Mouse (Mus musculus) C2C12 (cell line): ENCODE data around the gene Scn3b.

Experiments used
- CTCF ChIP-seq: IDR thresholded peaks from one replicate; pipeline ENCODE4 v1.5.1; 2011; ENCODE audit not compliant: control insufficient read depth, insufficient read depth, insufficient read length
- MAX ChIP-seq: IDR thresholded peaks from one replicate; pipeline ENCODE4 v1.6.1; 2011; ENCODE audit warnings: mild to moderate bottlenecking, control low read depth
- MYOD1 ChIP-seq: IDR thresholded peaks from one replicate; pipeline ENCODE4 v1.6.1; 2011; ENCODE audit warnings: low read depth; ENCODE audit not compliant: control insufficient read depth, insufficient read length
- MYOG ChIP-seq: IDR thresholded peaks from one replicate; pipeline ENCODE4 v1.6.1; 2011; ENCODE audit not compliant: control insufficient read depth, insufficient read length; ENCODE audit errors: extremely low read depth
- USF1 ChIP-seq: IDR thresholded peaks from one replicate; pipeline ENCODE4 v1.6.1; 2011; ENCODE audit warnings: low read depth, mild to moderate bottlenecking, control low read depth, moderate library complexity

- TF ChIP-seq CTCF: no peak
- no peak for TF ChIP-seq USF1
- TF ChIP-seq MAX: no peak
- no peak for TF ChIP-seq MYOG
- no peak for TF ChIP-seq MYOD1
Measured at GRCm38 (mm10) chr9:40231019-40231418, 38.0 kb upstream of the Scn3b start.
